Mouse (Mus musculus) heart, adult 18-20 months (tissue): ENCODE measurements at regions not wholly inside any gene's neighbourhood (a gene's known extent, or its start where the extent isn't known, plus 50 kb on each side); places are given as distances from the start of the nearest gene placed in this dataset.

Source experiments
- DNase-seq, 2 experiments: peaks; one replicate each; pipeline ENCODE4 v3.0.0; 2021 to 2022; ENCODE audit warnings: mixed read lengths in 1 of 2

DNA sequence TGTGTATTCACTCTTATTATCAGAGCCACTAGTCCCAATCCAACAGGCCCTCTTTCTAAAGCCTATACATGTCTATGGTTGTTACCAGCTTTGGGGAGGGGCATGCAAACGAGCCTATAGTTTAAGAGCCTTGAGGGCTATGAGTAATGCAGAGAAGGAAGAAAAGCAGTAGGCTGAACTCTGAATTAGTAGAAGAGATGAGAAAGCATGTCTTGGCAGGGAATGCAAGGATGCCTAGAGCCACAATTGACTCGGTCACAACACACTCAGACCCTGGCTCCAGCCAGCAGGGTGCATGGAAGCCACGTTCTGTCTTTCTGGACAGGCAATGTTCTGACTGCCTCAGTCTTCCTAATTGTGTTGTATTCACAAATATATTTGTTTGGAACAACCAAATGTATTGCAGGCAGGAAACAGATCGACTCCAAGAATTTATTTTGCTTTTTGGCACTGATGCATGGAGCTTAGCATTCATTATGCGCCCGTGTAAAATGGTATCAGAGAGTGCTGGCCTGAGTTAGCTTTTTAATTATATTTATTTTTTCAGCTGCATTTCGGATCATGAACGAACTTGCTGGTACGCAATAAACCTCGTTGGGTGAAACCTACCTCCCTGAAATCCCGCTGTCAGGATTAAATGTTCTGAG lies 110.2 kb downstream of the Rybp start:
- DNase-seq = no peak

DNA sequence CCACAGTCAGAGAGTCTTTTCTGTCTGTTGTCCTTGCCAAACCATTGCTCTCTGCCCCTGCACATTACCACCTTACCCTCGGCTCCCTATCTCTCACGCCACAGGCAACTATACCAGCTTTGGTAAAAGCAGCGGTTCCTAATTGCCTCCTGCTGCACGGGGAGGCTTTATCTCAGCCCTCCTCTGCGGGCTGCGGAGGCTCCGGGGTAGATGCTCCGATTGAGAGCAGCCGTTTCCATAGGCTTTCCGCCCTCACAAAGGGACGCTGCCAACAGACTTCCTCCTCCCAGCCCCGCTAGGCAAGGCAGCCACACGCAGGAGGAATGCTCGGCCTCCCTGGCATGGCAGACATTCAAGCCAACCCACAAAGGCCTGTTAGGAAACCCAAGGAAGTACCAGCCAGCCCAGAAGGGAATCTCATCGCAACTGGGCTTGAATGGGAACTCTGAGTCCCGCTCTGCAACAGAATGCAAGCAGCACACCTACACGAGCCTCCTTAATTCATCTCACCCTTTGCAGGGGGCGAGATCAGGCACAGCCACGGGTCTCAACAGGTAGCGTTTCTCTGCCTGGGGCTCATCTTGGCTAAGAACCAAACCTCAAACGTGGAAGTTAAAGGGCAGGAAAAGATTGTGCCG lies 116.5 kb downstream of the Rybp start:
- peak; percentile 62 to 73 for DNase-seq

DNA sequence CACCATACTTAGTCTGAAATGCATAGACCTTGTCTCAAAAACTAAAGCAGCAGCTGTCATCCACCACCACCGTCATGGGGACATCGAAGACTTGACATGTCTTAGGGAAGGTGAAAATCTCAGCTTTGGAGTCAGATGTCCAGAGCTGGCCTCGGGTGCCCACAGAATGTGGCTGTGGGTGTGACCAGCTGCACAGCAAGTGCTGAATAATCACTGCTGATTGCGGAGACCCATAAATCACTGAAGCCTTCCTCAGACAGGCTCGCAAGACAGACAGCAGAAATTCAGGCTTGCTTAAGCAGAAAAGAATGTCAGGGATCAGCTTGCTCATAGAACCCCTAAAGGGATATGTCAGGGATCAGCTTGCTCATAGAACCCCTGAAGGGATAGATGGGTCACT lies 120.0 kb downstream of the Rybp start:
- no peak for DNase-seq

DNA sequence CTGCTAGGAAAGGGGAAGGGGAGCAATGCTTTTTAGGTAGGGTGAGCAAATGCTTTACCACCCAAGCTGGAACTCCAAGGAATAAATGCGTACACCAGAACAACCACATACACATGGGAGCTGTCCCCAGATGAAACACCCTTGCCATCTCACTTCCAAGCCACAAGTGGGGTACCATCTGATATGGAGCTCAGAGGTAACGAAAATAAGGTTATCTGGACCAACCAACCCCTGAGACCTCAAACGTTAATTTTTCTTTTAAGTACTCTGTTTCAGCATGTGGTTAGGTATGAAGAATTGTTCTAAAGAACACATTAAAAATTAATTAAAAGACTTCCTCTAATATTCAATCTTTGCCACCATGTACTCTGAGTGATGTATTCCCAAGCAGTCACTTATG lies 121.5 kb downstream of the Rybp start:
- DNase-seq = no peak

DNA sequence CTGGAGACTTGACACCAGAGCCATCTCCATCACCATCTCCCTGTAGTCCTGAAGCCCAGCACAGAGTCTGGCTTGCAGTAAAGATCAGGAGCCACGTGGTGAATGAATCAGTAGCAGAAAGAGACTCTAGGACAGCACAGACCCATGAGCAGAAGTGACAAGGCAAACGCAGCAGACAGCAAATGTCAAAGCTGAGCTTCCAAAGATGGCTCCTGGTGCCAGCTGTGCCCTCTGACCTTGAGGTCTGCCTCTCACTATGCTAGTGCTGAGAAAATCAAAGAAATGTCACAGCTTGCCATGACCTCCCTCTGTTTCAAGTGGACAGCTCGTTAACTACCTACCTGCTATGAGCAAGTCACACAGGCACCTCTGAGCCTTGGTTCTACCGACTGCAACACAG lies 123.1 kb downstream of the Rybp start:
- DNase-seq = no peak

DNA sequence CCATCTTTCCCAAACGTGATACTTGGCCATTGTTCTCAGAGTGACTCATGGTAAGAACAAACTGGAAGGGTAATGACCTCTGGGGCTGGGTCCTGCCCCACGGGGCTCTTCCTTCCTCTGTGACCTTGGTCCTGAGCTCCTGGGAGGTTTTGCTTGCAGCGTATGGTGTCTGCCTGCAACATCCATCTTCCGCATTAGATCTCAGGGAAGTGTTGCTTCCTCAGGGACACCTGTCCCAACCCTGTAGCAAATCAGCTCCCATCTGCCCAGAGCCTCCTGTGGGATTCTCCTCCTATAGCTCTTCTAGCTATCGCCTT lies 123.5 kb downstream of the Rybp start:
- no peak for DNase-seq

DNA sequence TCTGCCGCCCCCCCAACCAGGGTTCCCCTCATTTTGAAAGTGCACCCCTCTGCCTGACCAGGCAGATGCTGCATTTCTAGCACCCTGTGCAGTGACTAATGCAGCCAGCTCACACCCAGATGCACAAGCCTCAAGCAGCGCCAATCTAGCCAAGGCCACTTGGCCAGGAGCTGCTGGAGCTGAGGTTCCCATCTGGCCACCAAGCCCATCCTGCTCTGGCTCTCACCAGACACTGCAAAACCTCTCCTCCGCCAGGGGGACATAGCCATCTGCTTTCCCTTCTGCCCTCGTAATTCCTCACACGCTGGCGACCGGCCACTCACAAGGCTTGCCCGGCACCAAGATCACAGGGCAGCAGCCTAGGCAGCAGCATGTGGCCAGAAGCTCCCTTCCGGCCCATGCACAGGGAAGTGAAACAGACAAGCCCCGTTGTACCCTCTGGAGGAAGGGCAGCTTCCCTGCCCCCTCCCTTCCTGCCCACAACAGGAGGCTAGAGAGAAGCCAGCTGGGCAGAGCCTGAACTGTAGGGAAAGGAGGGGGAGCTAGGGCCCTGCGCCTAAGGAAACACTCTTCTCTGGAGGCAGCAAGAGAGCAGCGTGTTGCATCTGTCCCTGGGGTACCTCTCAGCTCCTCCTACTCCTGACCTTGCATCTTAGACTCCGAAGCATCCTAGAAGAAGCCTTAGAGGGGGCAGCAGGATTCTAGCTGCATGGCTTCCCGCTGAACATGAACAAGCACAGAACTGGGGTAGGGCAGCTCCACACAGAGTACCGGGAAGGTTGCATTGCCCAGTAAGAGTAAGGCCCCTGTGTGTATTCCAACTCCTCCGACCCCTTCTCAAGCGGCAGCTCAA lies 124.1 kb downstream of the Rybp start:
- peak; percentile 88 to 92 for DNase-seq

DNA sequence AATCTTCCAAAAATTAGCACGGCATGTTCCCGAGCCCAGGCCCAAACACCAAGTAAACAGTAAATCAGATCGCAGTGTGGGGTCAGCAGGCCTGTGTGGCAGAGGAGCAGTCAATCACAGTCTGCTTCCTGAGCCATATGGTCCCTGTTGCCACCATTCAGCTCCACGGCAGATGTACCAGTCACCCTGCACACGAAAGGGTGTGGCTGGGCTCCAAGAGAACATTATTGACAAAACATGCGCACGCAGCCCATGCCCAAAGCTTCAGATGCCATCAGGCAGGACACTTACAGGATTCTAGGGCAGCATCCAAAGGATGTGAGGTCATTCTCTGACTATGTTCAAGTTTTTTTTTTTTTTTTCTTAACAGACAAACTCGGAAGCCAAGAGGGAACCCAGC lies 126.6 kb downstream of the Rybp start:
- DNase-seq = no peak

DNA sequence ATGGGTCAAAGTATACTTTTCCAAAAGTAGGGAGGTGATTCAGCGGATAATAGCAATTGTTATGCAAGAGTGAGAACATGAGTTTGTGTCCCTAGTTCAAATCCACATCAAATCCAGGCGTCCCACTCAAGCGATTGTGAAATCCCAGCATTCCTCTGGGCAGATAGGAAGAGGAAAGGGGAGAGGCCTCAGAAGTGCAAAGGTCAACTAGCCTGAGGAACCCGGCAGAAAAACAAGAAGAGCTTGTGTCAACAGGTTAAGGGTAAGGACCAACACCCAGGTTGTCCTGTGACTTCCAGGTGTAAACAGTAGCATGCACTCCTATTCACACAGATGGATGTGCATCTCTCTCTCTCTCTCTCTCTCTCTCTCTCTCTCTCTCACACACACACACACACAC lies 127.5 kb downstream of the Rybp start:
- no peak for DNase-seq

DNA sequence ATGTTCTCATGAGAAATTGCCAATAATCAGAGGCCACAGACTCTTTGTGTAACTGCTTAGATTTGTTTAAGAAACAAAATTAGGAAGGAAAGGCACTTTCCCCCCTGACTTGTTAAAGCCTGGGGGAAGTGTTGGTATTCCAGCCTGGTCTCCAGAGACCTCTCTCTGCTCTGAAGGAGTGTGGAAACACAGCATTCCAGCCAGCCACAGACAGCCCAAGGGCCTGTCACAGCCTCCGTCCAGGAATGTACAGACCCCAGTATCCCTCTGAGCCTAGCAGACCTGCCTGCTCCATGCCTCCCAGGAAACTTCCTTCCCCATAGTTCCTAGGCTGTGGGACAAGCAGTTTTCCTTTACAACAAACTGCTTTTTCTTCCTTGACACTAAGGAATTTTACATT lies 128.0 kb downstream of the Rybp start:
- no peak for DNase-seq

DNA sequence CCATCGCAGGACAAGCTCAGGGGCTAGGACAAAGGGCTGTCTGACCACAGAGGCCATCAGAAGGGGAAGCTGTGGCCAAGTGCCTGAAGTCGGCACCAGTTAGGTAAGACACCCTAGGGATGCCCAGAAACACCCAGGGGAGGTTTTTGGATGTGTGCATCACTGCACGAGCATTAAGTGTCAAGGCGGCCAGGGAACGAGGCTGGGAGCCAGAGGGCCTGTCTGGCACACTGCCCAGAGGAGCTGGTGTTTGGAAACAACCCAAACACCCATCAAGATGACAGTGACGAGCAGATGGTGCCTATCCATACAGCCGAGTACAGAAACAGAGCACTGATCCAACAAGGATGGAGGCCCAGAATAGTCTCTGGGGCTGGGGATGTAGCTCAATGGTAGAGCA lies 130.0 kb downstream of the Rybp start:
- peak in 1 of 2 experiments; percentile 21 for DNase-seq

DNA sequence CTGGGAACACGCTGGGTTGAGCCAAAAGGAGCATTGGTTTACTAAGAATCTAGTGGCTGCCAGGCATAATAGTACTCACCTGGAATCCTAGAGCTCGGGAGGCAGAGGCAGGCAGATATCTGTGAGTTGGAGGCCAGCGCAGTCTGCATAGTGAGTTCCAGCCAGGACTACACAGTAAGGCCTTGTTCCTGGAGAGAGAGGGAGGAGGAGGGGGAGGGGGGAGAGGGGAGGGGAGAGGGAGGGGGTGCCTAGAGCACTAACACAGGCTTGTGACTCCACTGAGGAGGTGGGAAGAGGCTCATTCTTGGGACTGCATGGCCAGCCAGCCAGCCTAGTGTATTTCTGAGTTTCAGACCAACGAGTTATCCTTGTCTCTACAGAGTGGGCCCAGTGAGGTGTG lies 131.1 kb downstream of the Rybp start:
- DNase-seq = no peak

DNA sequence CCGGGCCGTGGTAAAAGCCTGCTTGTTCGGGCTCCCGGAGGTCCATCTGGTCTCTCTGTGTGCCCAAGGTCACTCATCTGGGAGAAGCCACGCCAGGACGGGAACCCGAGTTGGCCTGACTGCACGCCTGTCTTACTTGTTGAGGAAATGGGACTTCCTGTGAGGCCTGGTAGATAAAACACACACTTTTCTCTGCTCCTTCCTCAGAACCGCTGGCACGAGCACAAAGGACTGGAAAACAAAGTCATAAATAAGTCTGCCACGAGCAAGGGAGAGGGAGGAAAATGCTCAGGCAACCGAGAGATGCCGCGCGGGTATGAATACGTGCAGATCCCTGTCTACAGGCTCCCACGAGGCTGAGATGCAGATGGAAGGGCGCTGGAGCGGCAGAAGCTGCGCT lies 131.6 kb downstream of the Rybp start:
- DNase-seq = peak; percentile 55 to 67

DNA sequence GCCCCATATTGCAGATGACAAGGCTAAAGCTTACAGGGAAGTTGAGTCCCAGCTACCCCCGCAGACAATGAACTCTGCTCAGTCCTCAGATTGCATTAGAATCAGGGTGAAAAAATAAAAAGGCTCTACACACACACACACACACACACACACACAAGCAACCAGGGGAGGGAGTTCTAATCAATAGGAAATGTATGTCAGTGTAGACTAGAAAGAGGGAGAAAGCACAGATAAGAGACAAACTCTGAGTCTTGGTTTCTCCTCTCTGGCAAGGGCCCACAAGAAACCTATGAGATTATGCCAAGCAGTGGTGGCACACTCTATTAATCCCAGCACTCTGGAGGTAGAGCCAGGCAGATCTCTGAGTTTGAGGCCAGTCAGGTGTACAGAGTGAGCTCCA lies 135.8 kb downstream of the Rybp start:
- no peak for DNase-seq

DNA sequence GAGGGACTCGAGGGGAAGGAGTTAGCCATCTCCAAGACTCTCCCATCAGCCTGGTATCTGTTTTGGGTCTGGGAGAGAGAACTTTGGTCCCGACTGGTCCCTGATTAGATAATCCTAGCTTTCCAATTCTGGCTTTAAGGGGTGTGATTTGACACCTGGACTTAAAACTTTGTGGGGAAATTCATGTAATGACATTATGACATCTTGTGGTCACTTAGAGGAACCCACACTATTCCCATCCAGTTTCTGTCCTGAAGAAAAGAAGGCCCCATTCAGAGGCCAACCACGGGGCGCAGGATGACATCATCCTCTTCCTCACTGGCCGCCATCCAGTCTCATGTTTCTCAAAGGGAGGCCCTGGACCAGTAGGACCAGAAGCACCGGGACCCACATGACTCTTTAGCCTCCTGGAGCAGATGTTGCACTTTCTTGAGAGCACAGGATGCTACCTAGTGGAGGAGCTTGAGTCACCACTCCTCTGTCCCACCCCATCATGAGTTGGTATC lies 136.5 kb downstream of the Rybp start:
- DNase-seq = peak in 1 of 2 experiments; percentile 14

DNA sequence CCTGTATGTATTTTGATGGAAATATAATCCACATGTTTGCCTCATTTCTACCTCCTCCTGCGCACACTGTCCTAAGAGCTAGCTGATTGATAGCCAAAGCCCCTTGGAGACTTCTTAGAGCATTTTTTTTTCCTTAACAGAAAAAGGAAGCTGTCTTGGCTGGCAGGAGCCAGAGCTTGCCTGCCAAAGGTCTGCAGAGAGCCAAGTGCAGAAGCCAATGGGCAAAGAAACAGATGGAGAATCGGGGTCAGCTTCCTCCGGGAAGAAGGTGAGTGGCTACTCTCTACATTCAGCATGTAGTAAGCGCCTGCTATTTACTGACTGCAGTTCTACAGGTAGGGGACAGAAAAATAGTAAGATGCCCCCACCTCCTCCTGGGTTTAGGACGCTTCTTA lies 137.8 kb downstream of the Rybp start:
- DNase-seq = peak in 1 of 2 experiments; percentile 12

DNA sequence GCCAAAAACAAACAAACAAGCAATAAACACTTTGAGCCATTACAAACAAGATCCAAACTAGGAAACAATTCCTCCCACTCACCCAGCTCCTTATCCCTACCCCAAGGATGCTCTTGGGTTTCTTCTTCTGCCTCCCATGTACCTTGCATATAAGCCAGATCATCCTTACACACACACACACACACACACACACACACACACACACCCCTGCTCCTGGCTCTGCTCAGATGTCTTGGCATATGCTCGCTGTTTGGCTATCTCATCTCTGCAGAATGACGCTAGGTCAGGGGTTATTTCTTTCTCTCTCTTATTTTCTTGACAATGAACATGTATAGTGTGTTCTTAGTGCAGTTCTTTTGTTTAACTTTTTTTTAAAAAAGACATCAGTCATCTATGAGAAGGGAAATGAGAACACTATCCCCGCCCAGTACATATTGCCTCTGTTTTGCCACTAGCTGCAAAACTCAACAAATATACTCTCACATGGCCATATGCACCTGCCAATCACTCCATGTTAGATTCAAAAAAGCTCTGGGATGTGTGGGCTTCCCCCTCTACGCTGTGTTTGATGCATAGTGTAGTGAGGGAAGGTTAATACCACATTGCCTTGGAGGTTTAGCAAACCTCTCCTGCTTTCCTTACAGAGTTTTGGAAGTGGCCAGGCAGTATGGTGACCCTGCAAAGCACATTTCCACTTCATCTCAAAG lies 138.4 kb downstream of the Rybp start:
- no peak for DNase-seq

DNA sequence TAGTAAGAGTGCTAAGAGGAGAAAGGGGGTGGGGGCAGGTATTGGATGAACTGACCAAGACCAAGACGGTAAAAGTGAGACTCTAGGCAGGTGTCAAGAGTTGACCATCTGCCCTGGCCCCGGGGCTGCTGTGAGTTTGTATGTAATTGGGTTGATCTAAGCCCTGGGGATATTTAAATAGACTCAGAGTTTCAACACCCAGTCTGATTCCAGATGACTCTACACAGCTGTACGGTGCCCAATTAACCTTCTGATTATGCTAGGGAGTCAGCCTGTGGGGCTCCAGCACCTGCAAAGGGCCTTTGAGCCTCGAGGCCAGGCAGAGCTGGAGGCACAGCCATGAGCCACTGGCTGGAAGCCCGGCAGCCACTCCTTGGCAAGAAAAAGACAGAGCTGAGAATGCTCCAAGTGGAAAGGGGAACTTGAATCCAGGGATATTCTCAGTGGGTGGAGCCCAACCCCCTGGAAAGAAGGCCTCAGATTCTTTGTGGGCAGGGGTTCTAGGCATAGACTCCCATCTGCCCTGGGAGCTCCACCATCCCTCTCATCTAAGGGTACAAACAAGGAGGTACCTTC lies 140.8 kb downstream of the Rybp start:
- DNase-seq = peak; percentile 42 to 48

DNA sequence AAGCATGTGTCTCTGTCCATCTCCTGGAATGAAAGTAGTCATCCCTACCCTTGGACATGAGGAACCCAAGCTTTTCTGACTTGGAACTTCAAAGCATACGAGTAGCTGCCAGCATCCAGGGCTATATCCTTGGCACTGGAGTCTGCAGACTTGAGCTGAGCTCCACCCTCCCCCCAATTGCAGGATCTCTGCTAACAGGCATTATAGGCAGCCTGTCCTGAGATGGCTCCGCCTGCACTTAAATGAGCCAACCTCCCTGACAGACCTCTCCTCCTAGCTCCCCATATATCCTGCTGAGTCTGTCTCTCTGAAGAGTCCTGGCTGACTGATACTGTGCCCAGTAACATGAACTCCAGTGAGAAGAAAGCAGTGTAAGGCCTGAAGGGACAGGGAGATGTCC lies 141.4 kb downstream of the Rybp start:
- DNase-seq = no peak

DNA sequence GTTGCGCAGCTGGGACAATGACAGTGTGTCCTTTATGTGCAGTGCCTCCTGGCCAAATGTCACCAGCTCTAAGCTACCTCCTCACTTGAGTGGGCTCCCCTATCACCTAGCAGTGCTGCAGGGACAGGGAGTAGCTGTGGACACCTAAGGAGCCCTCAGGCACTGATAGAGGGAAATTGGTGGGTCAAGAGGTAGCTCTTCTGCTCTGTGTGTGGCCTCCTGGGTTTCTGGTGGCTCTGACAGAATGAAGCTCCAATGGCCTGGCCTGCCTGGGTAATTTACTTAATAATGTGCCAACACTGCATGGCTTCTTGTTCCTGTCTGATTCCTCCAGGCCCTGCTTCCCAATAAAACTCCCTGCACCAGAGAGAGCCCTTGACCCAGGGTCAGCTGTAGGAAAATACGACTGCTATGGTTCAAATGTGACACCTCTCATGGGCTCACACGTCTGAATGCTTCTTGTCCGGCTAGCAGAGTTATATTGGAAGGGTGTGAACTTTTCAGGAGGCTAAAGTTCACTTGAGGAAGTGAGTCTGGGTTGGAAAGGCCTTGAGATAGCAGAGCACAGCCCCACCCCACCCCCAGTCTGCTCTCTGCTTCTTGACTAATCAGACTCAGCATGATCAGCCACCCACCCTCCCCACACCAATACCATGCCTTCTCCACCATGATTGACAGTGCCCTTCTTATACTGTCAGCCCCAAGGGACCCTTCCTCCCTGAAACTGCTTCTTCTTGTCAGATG lies 142.6 kb downstream of the Rybp start:
- no peak for DNase-seq

DNA sequence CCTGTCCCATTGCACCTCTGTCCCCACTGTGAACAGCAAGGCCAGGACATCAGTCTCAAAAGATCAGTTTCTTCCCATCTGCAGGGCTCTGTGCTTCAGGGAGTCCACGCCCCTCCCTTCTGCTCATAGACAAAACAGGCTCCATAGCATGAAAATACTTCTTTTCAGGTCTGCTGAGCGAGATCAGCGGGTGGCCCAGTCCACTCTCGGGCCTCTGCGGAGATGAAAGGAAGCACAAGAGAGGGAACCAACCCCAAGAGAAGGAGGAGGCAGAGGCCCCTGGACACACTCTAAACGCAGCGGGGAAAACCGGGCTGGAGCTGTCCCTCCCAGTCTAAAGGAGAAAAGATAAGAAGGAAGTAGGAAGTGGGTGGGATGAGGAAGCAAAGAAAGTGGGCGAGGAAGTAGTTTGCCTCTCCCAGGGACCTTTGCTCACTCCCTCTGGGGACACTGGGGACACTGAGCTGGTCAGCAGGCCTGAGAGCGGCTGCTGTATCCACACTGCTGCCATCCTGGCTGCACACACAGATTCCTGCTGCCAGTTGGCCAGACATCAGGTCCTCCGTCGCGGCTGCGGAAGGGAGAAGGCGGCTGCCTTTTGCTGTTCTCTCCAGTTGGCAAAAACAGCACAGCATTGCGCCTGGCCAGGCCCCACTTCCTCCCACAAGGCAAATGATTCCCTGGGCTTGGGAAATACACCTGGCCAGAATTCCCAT lies 143.5 kb downstream of the Rybp start:
- peak; percentile 90 to 93 for DNase-seq
